Mouse (Mus musculus) cortical plate, adult 2 months (tissue): Measurements from ENCODE around the gene Ascl1.

ENCODE experiments used
- CTCF ChIP-seq: fragments of 200-500 bp; IDR thresholded peaks from 2 replicates; pipeline ENCODE4 v1.5.1; 2011; ENCODE audit warnings: mild to moderate bottlenecking, control low read depth, low read length; ENCODE audit not compliant: insufficient read depth; ENCODE audit errors: extremely low read depth
- POLR2A ChIP-seq: fragments of 200-500 bp; IDR thresholded peaks from 2 replicates; pipeline ENCODE4 v1.6.1; 2011; ENCODE audit warnings: mild to moderate bottlenecking, low read length, control low read depth; ENCODE audit not compliant: insufficient read depth; ENCODE audit errors: extremely low read depth

DNA sequence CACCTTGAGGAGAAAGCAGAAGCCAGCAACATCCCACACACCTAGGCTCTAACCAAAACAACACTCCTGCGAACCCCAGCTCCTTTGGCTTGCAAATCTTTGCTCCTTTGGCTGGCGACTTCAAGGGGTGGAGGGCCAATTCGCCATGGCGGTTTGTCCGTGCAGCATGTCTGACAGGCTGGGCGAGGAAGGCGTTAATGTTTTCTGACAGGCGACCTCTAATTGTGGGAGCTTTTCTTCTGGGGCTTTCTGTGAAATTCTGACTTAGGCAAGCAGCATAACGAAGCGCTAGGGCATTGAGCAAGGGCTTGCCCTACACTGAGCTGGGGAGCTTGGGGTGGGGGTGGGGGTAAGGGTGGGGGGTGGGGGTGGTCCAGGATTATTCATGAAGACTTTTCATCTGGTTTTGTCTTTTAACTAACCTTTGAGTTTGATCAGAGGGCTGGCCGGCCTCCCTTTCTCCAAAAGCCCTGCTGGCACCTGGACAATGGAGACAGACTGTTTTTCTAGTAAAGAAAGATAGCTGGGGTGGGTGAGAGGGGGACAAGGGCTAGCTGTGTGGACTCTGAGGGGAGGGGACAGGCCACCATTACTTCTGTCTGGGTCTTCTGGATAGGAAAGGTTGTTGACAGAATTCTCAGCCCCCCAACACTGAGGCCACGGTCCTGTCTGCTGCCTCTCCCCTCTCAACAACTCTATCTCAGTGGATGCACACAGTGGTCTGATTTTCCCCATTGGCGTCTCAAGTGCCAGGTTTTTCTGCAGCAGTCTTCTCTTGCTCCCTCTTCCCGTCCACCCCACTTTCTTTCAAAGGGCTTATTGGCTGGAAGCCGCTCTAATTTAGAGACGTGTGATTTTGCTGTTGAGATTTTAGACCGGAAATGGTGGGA lies 8.4 kb downstream of the Ascl1 start:
- TF ChIP-seq POLR2A (no peak), CTCF (no peak)
